Mouse (Mus musculus): ENCODE measurements around the gene Stum. TPM values are rescaled to one million over a fixed set of nuclear protein-coding genes. Genes with fewer than 3 reads are reported as not detected.

Gene Stum
- polyA plus RNA-seq, 1 experiment from 2014 or later, result 6.6 TPM

GRCm38 (mm10) chr1:180423008-180423639 is 60.2 kb downstream of the Stum start:
- H3K27me3 ChIP-seq (ENCODE audit: low read depth, poor library complexity, severe bottlenecking), result peaks cover 5% of the 10 kb centered on the region
- WGBS, result 71% methylated on average over 16 of the region's 16 CpGs
- no peak overlapping the region for H3K4me3 ChIP-seq
- no peaks in the 10 kb centered on the region for H3K9me3 ChIP-seq (replicated peaks)
- no peak overlapping the region for H3K27ac ChIP-seq (replicated peaks)
- peaks cover 2% of the 10 kb centered on the region; the same call in 1 of the 2 replicates for H3K36me3 ChIP-seq
- DNase-seq (ENCODE audit: low spot score), result no peak
- H3K4me1 ChIP-seq, result peaks cover 43% of the 10 kb centered on the region

DNA sequence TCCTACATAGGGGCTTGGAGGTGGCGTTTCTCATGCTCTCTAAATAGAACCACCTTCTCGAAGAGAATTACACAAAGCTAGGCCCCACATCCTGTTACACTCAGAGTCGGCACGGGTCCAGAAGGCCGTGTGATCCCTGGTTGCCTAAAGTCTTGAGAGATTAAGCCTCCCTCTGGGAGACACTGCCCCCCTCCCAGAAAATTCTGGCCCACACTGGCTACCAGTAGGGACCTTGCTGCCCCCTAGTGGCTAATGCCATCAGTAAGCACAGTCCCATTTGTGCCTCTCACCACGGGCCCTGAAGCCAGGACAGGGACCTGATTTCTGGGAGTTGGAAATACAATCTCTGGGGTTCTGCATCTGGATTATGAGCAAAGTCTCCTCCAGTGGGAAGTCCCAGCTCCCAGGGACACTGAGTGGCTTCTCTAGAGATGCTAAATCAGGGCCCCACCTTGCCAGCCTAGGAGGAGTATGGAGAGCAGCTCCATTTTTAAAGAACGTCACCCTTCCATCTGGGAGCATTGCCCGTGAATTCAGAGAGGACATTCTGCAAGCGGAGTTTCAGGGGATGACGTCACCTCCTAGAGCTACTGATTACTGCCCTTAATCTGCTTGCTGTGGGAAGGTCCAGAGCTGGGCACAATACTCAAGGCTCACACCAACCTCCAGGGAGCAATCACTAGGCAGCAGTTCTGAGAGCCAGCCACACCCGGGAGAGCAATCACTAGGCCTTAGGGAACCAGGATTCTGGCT is 61.1 kb downstream of the Stum start:
- peak; percentile 68 for DNase-seq (ENCODE audit: low spot score)
- H3K4me1 ChIP-seq, result peaks cover 43% of the 10 kb centered on the region
- 35% methylated on average over 11 of the region's 11 CpGs for WGBS

DNA sequence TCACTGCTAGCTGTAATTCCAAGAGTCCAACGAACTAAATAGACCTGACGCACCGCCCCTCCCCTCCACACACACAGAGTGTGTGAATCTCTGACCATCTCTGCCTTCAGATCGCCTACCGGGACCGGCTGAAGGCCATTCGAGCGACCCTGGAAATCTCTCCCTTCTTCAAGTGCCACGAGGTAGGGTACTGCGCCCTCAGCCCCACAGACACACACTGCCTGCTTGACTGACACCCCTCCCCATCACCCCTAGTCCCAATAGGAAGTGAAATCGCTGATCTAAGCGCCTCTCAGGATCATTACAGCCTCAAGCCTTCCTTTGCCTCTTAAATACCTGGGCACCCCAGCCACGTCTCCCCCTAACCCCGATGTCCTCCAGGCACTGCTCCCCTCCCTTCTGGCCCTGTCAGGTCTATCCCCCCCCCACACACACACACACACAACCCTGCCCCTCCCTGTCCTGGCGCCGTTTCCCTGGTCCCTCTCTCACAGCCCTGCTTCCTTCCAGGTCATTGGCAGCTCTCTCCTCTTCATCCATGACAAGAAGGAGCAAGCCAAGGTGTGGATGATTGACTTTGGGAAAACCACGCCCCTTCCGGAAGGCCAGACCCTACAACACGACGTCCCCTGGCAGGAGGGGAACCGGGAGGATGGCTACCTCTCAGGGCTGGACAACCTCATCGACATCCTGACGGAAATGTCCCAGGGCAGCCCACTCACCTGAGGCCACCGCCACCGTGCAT is 62.0 kb downstream of the Stum start:
- no peaks in the 10 kb centered on the region for H3K9me3 ChIP-seq (replicated peaks)
- no peak for DNase-seq (ENCODE audit: low spot score)
- H3K4me1 ChIP-seq, result peaks cover 43% of the 10 kb centered on the region
- WGBS, result 61% methylated on average over 25 of the region's 25 CpGs
- peaks cover 4% of the 10 kb centered on the region; the same call in 1 of the 2 replicates for H3K36me3 ChIP-seq
- 0 out of 2 replicates have a peak overlapping the region, but pooled peaks have one; percentile 13 for H3K27ac ChIP-seq (replicated peaks)
- peak overlapping the region; percentile 9; the same call in 1 of the 2 replicates for H3K4me3 ChIP-seq
- H3K27me3 ChIP-seq (ENCODE audit: low read depth, poor library complexity, severe bottlenecking), result peaks cover 5% of the 10 kb centered on the region

More for the DNA sequence above, 61.1 kb downstream of the Stum start:
- H3K9me3 ChIP-seq (replicated peaks), result no peaks in the 10 kb centered on the region
- 0 out of 2 replicates have a peak overlapping the region, but pooled peaks have one; percentile 13 for H3K27ac ChIP-seq (replicated peaks)
- peaks cover 4% of the 10 kb centered on the region; the same call in 1 of the 2 replicates for H3K36me3 ChIP-seq
- H3K4me3 ChIP-seq, result 0 out of 2 replicates have a peak overlapping the region, but pooled peaks have one; percentile 9
- peaks cover 5% of the 10 kb centered on the region for H3K27me3 ChIP-seq (ENCODE audit: low read depth, poor library complexity, severe bottlenecking)

DNA sequence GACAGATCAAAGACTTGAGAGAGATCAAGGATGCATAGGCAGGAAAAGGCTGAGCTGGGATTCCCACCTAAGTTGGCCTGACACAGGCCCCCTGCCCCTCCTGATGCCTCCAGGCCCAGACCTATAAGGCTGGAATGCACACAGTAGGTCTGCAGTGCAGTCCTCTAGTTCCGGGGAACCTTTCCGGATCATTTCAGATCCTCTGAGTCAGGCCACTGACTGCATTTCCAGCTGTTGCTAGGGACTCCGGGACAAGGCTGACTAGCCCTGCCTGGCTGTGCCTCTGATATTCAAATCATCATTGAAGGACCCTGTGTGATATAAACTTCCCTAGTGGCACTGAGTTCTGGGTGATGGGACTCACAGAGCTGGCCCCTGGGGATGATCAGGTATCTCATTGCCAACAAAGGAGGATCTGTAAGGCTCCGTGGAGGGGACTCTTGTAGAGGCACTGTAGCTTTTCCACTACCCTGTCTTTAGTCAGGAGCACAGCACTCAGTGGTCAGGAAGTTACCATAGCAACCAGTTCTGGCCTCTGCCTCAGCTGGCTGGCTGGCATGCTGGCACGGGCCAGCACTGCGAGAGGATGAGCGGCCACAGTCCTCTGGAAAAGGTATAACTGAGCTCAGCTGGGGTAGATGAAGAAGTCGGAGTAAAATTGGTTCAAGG is 62.7 kb downstream of the Stum start:
- H3K4me1 ChIP-seq, result peaks cover 43% of the 10 kb centered on the region
- peaks cover 4% of the 10 kb centered on the region; the same call in 1 of the 2 replicates for H3K36me3 ChIP-seq
- no peaks in the 10 kb centered on the region for H3K9me3 ChIP-seq (replicated peaks)
- H3K27me3 ChIP-seq (ENCODE audit: low read depth, poor library complexity, severe bottlenecking), result peaks cover 5% of the 10 kb centered on the region
- H3K4me3 ChIP-seq, result no peak overlapping the region
- WGBS, result 35% methylated on average over 8 of the region's 8 CpGs
- DNase-seq (ENCODE audit: low spot score), result peak; percentile 49
- H3K27ac ChIP-seq (replicated peaks), result no peak overlapping the region

DNA sequence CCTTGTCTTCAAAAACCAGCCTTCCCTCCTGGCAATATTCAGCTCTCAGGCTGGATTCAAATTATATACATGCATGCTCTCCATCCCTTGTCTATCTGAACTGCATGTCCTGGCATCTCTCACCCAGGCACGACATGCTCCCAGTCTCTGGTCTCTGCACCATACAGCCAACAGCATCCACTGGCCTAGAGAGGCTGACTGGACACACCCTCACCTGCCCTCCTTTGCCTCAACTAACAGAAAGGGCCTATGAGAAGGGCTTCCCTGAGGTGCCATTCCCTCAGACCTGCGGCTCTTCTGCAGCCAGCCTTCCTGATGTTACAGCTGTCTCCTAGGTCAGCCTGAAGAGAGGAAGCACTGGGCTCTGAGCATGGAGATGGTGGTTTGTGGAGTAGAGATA is 64.2 kb downstream of the Stum start:
- H3K27me3 ChIP-seq (ENCODE audit: low read depth, poor library complexity, severe bottlenecking), result peaks cover 5% of the 10 kb centered on the region
- H3K9me3 ChIP-seq (replicated peaks), result no peaks in the 10 kb centered on the region
- no peak overlapping the region for H3K27ac ChIP-seq (replicated peaks)
- H3K4me1 ChIP-seq, result peaks cover 42% of the 10 kb centered on the region
- WGBS, result 92% methylated on average over 2 of the region's 2 CpGs
- no peak overlapping the region for H3K4me3 ChIP-seq
- DNase-seq (ENCODE audit: low spot score), result no peak
- peaks cover 4% of the 10 kb centered on the region; the same call in 1 of the 2 replicates for H3K36me3 ChIP-seq

DNA sequence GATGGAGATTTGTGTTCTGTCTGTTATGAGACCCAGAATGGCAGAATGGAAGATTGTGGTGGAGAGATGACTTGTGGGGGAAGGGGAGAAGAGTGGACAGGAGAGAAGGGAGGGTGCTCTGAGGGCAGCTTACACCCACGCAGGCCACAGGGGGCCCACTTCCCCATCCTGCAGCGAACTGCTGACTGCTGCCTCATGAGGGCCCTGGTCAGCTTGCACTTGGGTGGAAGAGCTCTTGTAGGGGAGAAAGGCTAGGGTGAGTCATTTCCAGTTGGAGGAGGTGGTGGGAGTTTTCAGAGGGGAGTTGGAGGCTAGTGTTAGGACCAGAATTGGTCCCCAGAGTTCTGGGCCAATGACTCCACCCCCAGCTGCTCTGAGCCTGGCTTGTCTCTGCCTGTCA is 66.2 kb downstream of the Stum start:
- Histone ChIP-seq H3K27ac (replicated peaks) (no peak overlapping the region), H3K9me3 (replicated peaks) (no peaks in the 10 kb centered on the region), H3K36me3 (peaks cover 4% of the 10 kb centered on the region; the same call in 1 of the 2 replicates), H3K27me3 (ENCODE audit: low read depth, poor library complexity, severe bottlenecking) (peaks cover 8% of the 10 kb centered on the region), H3K4me1 (peaks cover 28% of the 10 kb centered on the region), H3K4me3 (no peak overlapping the region)
- no peak for DNase-seq (ENCODE audit: low spot score)
- WGBS, result 62% methylated on average over 2 of the region's 2 CpGs

GRCm38 (mm10) chr1:180415836-180416235 is 67.5 kb downstream of the Stum start:
- Histone ChIP-seq H3K9me3 (replicated peaks) (no peaks in the 10 kb centered on the region), H3K36me3 (peaks cover 4% of the 10 kb centered on the region; the same call in 1 of the 2 replicates), H3K4me3 (no peak overlapping the region), H3K27me3 (ENCODE audit: low read depth, poor library complexity, severe bottlenecking) (peaks cover 3% of the 10 kb centered on the region), H3K27ac (replicated peaks) (no peak overlapping the region), H3K4me1 (peaks cover 15% of the 10 kb centered on the region)
- DNase-seq (ENCODE audit: low spot score), result no peak
- WGBS, result 84% methylated on average over 7 of the region's 7 CpGs

GRCm38 (mm10) chr1:180415064-180415463 is 68.2 kb downstream of the Stum start:
- WGBS, result 66% methylated on average over 4 of the region's 4 CpGs

GRCm38 (mm10) chr1:180410306-180410705 is 73.0 kb downstream of the Stum start:
- H3K4me1 ChIP-seq, result peaks cover 32% of the 10 kb centered on the region
- H3K36me3 ChIP-seq, result no peaks in the 10 kb centered on the region
- 79% methylated on average over 7 of the region's 7 CpGs for WGBS
- no peak overlapping the region for H3K4me3 ChIP-seq
- no peak overlapping the region for H3K27ac ChIP-seq (replicated peaks)
- no peaks in the 10 kb centered on the region for H3K9me3 ChIP-seq (replicated peaks)
- no peak for DNase-seq (ENCODE audit: low spot score)
- H3K27me3 ChIP-seq (ENCODE audit: low read depth, poor library complexity, severe bottlenecking), result peaks cover 3% of the 10 kb centered on the region; the same call in 1 of the 2 replicates

More at GRCm38 (mm10) chr1:180415064-180415463, 68.2 kb downstream of the Stum start:
- Histone ChIP-seq H3K27me3 (ENCODE audit: low read depth, poor library complexity, severe bottlenecking) (peaks cover 3% of the 10 kb centered on the region), H3K4me1 (peaks cover 7% of the 10 kb centered on the region), H3K9me3 (replicated peaks) (no peaks in the 10 kb centered on the region), H3K27ac (replicated peaks) (no peak overlapping the region), H3K4me3 (no peak overlapping the region), H3K36me3 (peaks cover 4% of the 10 kb centered on the region; the same call in 1 of the 2 replicates)
- DNase-seq (ENCODE audit: low spot score), result no peak

DNA sequence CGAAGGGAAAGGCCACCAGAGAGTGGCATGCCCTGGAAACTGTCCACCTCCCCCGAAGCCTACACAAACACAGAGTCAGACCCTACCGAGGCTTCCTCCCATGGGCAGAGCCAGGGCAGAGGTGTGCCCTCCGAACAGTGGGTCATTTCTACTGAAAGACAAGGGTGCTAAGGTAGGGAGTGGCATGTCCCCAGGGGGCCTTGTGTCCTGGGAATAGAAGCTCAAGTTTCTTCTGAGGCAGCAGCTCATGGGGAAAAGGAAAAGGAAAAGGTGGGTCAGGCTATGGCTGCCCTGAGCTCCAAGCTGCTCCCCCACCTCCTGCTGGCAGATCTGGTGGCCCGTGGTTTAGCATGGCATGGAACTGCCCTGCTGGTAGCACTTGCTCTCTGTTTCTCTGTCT is 73.5 kb downstream of the Stum start:
- H3K27ac ChIP-seq (replicated peaks), result no peak overlapping the region
- H3K4me3 ChIP-seq, result no peak overlapping the region
- no peaks in the 10 kb centered on the region for H3K9me3 ChIP-seq (replicated peaks)
- WGBS, result 73% methylated on average over 5 of the region's 5 CpGs
- H3K4me1 ChIP-seq, result peaks cover 34% of the 10 kb centered on the region
- DNase-seq (ENCODE audit: low spot score), result no peak
- H3K27me3 ChIP-seq (ENCODE audit: low read depth, poor library complexity, severe bottlenecking), result peaks cover 3% of the 10 kb centered on the region; the same call in 1 of the 2 replicates
- H3K36me3 ChIP-seq, result no peaks in the 10 kb centered on the region

DNA sequence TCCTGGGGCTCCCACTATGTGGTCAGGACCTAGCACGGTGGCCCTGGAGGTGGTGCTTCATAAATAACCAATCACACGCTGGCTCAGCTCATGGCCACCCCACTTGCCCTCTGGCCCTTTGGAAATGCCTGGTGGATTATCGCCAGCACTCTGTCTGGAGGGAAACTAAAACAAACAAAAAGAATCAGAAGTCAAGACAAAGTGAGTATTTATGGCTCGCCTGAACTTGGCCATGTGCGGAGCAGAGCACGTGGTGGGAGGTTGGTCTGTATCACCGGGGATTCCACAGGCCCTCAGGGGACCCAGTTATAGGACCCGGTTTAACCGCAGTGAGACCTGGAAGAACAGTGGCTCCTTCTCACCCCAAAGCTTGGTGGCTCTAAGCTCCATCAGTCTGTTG is 74.5 kb downstream of the Stum start:
- peaks cover 3% of the 10 kb centered on the region; the same call in 1 of the 2 replicates for H3K27me3 ChIP-seq (ENCODE audit: low read depth, poor library complexity, severe bottlenecking)
- H3K4me1 ChIP-seq, result peaks cover 43% of the 10 kb centered on the region
- no peaks in the 10 kb centered on the region for H3K36me3 ChIP-seq
- 68% methylated on average over 9 of the region's 9 CpGs for WGBS
- no peaks in the 10 kb centered on the region for H3K9me3 ChIP-seq (replicated peaks)
- DNase-seq (ENCODE audit: low spot score), result no peak
- H3K4me3 ChIP-seq, result no peak overlapping the region
- no peak overlapping the region for H3K27ac ChIP-seq (replicated peaks)

Data from midbrain, embryonic 10.5 days (tissue).